Mouse (Mus musculus): Measurements from ENCODE around the gene Gm128.

DNA sequence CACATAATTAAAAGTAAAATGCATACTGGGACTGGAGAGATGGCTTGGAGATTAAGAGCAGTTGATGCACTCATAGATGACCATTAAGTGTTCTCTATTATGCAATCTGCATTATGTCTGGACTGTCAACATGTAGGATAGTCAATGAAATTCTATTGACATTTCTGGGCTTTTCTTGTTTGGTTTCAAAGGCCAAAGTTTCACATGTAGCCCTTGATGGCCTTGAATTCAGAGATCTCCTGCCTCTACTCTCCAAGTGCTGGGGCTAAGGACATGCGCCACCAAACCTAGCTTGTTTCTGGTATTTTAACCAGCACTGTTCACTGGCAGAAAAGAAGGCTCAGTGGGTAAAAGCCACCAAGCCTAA, 27.8 kb downstream of the Gm128 start:
- TF ChIP-seq CTCF (IDR thresholded peaks at IDR 0.05; ENCODE audit: insufficient read depth, low read length) (no peak), POLR2A (IDR thresholded peaks at IDR 0.05; ENCODE audit: borderline replicate concordance, extremely low read depth, low read depth, low read length) (no peak)

Measured in lung, adult 2 months (tissue).